Mouse (Mus musculus) adipocyte (in vitro differentiated cells): ENCODE data around the gene Slco4c1.

Experiments used
- DNase-seq: peaks from one replicate; pipeline ENCODE4 v3.0.0-alpha.2; 2016; ENCODE audit warnings: low spot score

Gene Slco4c1

GRCm38 (mm10) chr1:96770283-96770682 is 101.7 kb downstream of the Slco4c1 start:
- DNase-seq: no peak

GRCm38 (mm10) chr1:96768264-96768663 is 103.7 kb downstream of the Slco4c1 start:
- no peak for DNase-seq

DNA sequence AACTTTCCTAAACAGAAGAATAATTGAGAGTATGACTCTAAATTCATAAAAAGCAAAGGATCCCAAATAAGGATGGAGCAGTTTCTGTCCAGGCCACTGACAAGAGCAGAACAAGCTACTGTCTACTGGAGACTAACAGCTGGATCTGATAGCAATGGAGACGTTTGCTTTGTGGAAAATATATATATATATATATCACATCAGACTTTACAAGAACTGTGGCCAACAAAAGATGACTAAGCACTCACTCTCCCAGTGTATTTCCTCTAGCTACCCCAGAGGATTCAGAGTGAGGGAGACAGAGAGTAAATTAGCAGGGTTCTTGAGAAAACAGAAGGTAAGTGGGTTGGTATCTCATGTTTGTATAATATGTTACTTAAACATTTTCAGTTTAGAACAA is 105.4 kb downstream of the Slco4c1 start:
- no peak for DNase-seq
